Mouse (Mus musculus) MEL (cell line): ENCODE data around the gene Ttc30a2.

Source experiments
- BHLHE40 ChIP-seq: IDR thresholded peaks from 2 replicates; pipeline ENCODE4 v1.6.1; 2012; ENCODE audit warnings: low read depth, mild to moderate bottlenecking, inconsistent platforms, low read length, improper control_type of control experiment, borderline replicate concordance
- CTCF ChIP-seq, 3 experiments: IDR thresholded peaks in 2 of 3; conservative IDR thresholded peaks in 1 of 3; 2 replicates each; pipeline ENCODE4 v1.5.1; 2011 to 2012; ENCODE audit warnings: low read length in 3 of 3, low read depth in 2 of 3, mild to moderate bottlenecking in 2 of 3, improper control_type of control experiment in 1 of 3, inconsistent platforms in 1 of 3, mixed read lengths in 1 of 3, moderate library complexity in 1 of 3; ENCODE audit not compliant: control insufficient read depth in 1 of 3, insufficient read depth in 1 of 3, poor library complexity in 1 of 3, severe bottlenecking in 1 of 3
- EP300 ChIP-seq, 2 experiments: IDR thresholded peaks; 2 replicates each; pipeline ENCODE4 v1.6.1; 2011; ENCODE audit warnings: improper control_type of control experiment in 2 of 2, low read length in 2 of 2, low read depth in 1 of 2, mild to moderate bottlenecking in 1 of 2
- GABPA ChIP-seq: IDR thresholded peaks from 2 replicates; pipeline ENCODE4 v1.6.1; 2012; ENCODE audit warnings: low read depth, mild to moderate bottlenecking, inconsistent platforms, low read length, improper control_type of control experiment, moderate library complexity
- MXI1 ChIP-seq: IDR thresholded peaks from 2 replicates; pipeline ENCODE4 v1.6.1; 2011; ENCODE audit warnings: mild to moderate bottlenecking, low read depth, low read length, improper control_type of control experiment
- TBP ChIP-seq: IDR thresholded peaks from 2 replicates; pipeline ENCODE4 v1.8.0; 2011; ENCODE audit warnings: low read depth, low read length, improper control_type of control experiment

GRCm38 (mm10) chr2:75983091-75983490 lies 5.1 kb upstream of the Ttc30a2 start:
- TF ChIP-seq TBP (no peak), GABPA (no peak), EP300 (IDR thresholded peaks at IDR 0.05; ENCODE audit: low read depth in 1 of 2, low read length in 2 of 2) (no peak), MXI1 (no peak), CTCF (IDR thresholded peaks at IDR 0.05 in 2 of 3, conservative IDR thresholded peaks at IDR 0.05 in 1 of 3; ENCODE audit: control insufficient read depth in 1 of 3, insufficient read depth in 1 of 3, low read depth in 2 of 3, low read length in 3 of 3, poor library complexity in 1 of 3, severe bottlenecking in 1 of 3) (no peak), BHLHE40 (no peak)
